Comparison of ENCODE assay signal across 8 mouse cellular contexts in genomic region chr7:65737286-65738040, GRCm38 (mm10). TPM values are rescaled to one million over a fixed set of nuclear protein-coding genes. Genes with fewer than 3 reads are reported as not detected.
DNase-seq lines count a peak whose midpoint lies in the region; ATAC-seq and TF ChIP-seq lines count a peak whose summit lies in the region.
"Had no signal": no experiment of that assay in that cellular context is flagged by ENCODE, and none has a peak within 500 bp of the region (broad histone marks: within the 10 kb centered on the region; RNA-seq: fewer than 3 reads in every experiment).

No protein-coding gene starts in this region.

- no peaks in the 10 kb centered on the region for H3K27me3 ChIP-seq in lung, embryonic 14.5 days (ENCODE audit: insufficient read depth, low read length)
- H3K27me3 ChIP-seq in midbrain, embryonic 10.5 days (ENCODE audit: low read depth, poor library complexity, severe bottlenecking) = no peaks in the 10 kb centered on the region
- H3K27me3 ChIP-seq: limb, embryonic 15.5 days had no signal

- WGBS in lung, embryonic 14.5 days = 38% methylated on average over 12 of the region's 12 CpGs
- WGBS in midbrain, embryonic 10.5 days = 86% methylated on average over 12 of the region's 12 CpGs

- intact Hi-C loops in gastrocnemius, postnatal 36 days (cut with DNase I) = no loop called here

- TF ChIP-seq CTCF in lung, embryonic 14.5 days (IDR thresholded peaks at IDR 0.05; ENCODE audit: low read depth) = no peak

- ATAC-seq in lung, embryonic 14.5 days (ENCODE audit: insufficient read depth) = no peak

- no peaks in the 10 kb centered on the region for H3K9me3 ChIP-seq in lung, embryonic 14.5 days (ENCODE audit: low read depth, low read length)
- no peaks in the 10 kb centered on the region for H3K9me3 ChIP-seq in midbrain, embryonic 10.5 days (replicated peaks)
- H3K9me3 ChIP-seq: limb, embryonic 15.5 days had no signal

- DNase-seq in 3134 (ENCODE audit: extremely low read depth, insufficient read length, low spot score) (peak; percentile 39), ES-CJ7 (ENCODE audit: low read depth, low spot score) (peak; percentile 24)
- peak; percentile 25 to 49 for DNase-seq in gastrocnemius, postnatal 36 days
- DNase-seq in lung, embryonic 14.5 days = peak; percentile 76
- no peak for DNase-seq in spleen, adult 12 weeks (ENCODE audit: low spot score)
- DNase-seq in frontal cortex, postnatal 10 days (ENCODE audit: low spot score in 2 of 2) = no peak
- no peak for DNase-seq in midbrain, embryonic 10.5 days (ENCODE audit: low spot score)

- no peak overlapping the region for H3K27ac ChIP-seq in lung, embryonic 14.5 days (ENCODE audit: low read depth)
- no peak overlapping the region for H3K27ac ChIP-seq in midbrain, embryonic 10.5 days (replicated peaks)
- H3K27ac ChIP-seq: limb, embryonic 15.5 days had no signal

- no peaks in the 10 kb centered on the region for H3K36me3 ChIP-seq in lung, embryonic 14.5 days (ENCODE audit: insufficient read depth)
- H3K36me3 ChIP-seq in midbrain, embryonic 10.5 days = no peaks in the 10 kb centered on the region
- H3K36me3 ChIP-seq: limb, embryonic 15.5 days had no signal

- H3K4me3 ChIP-seq in lung, embryonic 14.5 days (ENCODE audit: low read depth, low read length) = no peak overlapping the region
- H3K4me3 ChIP-seq in midbrain, embryonic 10.5 days = no peak overlapping the region
- H3K4me3 ChIP-seq: limb, embryonic 15.5 days had no signal

- H3K9ac ChIP-seq in lung, embryonic 14.5 days = no peak overlapping the region
- H3K9ac ChIP-seq: limb, embryonic 15.5 days had no signal

- H3K4me1 ChIP-seq in lung, embryonic 14.5 days (ENCODE audit: insufficient read depth) = peaks cover 4% of the 10 kb centered on the region; the same call in 1 of the 2 replicates
- H3K4me1 ChIP-seq in midbrain, embryonic 10.5 days = no peaks in the 10 kb centered on the region
- H3K4me1 ChIP-seq: limb, embryonic 15.5 days had no signal

- no peak overlapping the region for H3K4me2 ChIP-seq in lung, embryonic 14.5 days
- H3K4me2 ChIP-seq: limb, embryonic 15.5 days had no signal

RNA-seq across cellular contexts. Expression of gene Tm2d3, which starts 46.5 kb away (rescaled TPM):
- 10 to 100 TPM in 1 of 2 experiments, 1 to 10 TPM in 1; 8.9 to 11.7 TPM for total RNA-seq in gastrocnemius, postnatal 36 days (2021)
- polyA plus RNA-seq in lung, embryonic 14.5 days (2014; fragmentation: Nextera tagmentation; extraction: Ambion mirVana) = 70.4 and 76.3 TPM in 2 replicates
- polyA plus RNA-seq in midbrain, embryonic 10.5 days (2016; fragmentation: Nextera tagmentation; extraction: Ambion mirVana) = 84.1 and 89.5 TPM in 2 replicates

Comparison
In these comparisons a context has a peak if more than half of its experiments do, and no peak if none do; other contexts are left out.
1. DNase-seq: peak in 3134 (single experiment), ES-CJ7 (single experiment), gastrocnemius, postnatal 36 days (2 of 2) and lung, embryonic 14.5 days (single experiment); none in spleen, adult 12 weeks (single experiment), frontal cortex, postnatal 10 days (0 of 2) and midbrain, embryonic 10.5 days (single experiment).